Mouse (Mus musculus): ENCODE data around the gene Zfp385c. TPM values are rescaled to one million over a fixed set of nuclear protein-coding genes. Genes with fewer than 3 reads are reported as not detected.

Gene Zfp385c
- total RNA-seq, 2 experiments from 2014 or later, result 0.12 to 0.44 TPM

- no peak for DNase-seq
These were observed 26.2 kb upstream of the Zfp385c start for GRCm38 (mm10) chr11:100718462-100718861.

GRCm38 (mm10) chr11:100716649-100717048 is 24.4 kb upstream of the Zfp385c start:
- DNase-seq, result no peak

- no peak for DNase-seq
These were observed 22.7 kb upstream of the Zfp385c start for GRCm38 (mm10) chr11:100714948-100715347.

- peak; percentile 84 to 92 for DNase-seq
These were observed 22.3 kb upstream of the Zfp385c start for GRCm38 (mm10) chr11:100714534-100714915.

- DNase-seq, result peak; percentile 87 to 91
These were observed 21.7 kb upstream of the Zfp385c start, which contains the start of gene Hspb9 for GRCm38 (mm10) chr11:100713735-100714533. Hspb9 (plus strand) TSS chr11:100713850.

- DNase-seq, result no peak
These were observed 20.9 kb upstream of the Zfp385c start for GRCm38 (mm10) chr11:100713174-100713573.

- DNase-seq, result peak; percentile 89 to 90
These were observed 19.7 kb upstream of the Zfp385c start, which contains the start of gene Kat2a for GRCm38 (mm10) chr11:100711783-100712615. Kat2a (minus strand) TSS chr11:100712465.

- DNase-seq, result no peak
These were observed 18.7 kb upstream of the Zfp385c start for GRCm38 (mm10) chr11:100710977-100711376.

- DNase-seq, result no peak
These were observed 18.3 kb upstream of the Zfp385c start for GRCm38 (mm10) chr11:100710528-100710927.

GRCm38 (mm10) chr11:100709201-100709810 is 17.1 kb upstream of the Zfp385c start:
- DNase-seq, result no peak

- no peak for DNase-seq
These were observed 13.0 kb upstream of the Zfp385c start for GRCm38 (mm10) chr11:100705095-100705747.

GRCm38 (mm10) chr11:100703851-100704531 is 11.7 kb upstream of the Zfp385c start, which contains the start of gene Dhx58:
Dhx58 (minus strand) TSS chr11:100704271.
- DNase-seq, result peak; percentile 56 to 58

- DNase-seq, result no peak
These were observed 11.1 kb upstream of the Zfp385c start for GRCm38 (mm10) chr11:100703366-100703765.

- DNase-seq, result no peak
These were observed 10.7 kb upstream of the Zfp385c start for GRCm38 (mm10) chr11:100702906-100703305.

- peak; percentile 81 to 85 for DNase-seq
These were observed 10.0 kb upstream of the Zfp385c start for GRCm38 (mm10) chr11:100702081-100702851.

GRCm38 (mm10) chr11:100701301-100701700 is 9.0 kb upstream of the Zfp385c start:
- peak; percentile 75 to 83 for DNase-seq

GRCm38 (mm10) chr11:100700710-100701109 is 8.5 kb upstream of the Zfp385c start:
- DNase-seq, result no peak

- DNase-seq, result no peak
These were observed 5.7 kb upstream of the Zfp385c start for GRCm38 (mm10) chr11:100697921-100698320.

- DNase-seq, result peak; percentile 69 to 90
These were observed 2.7 kb upstream of the Zfp385c start for GRCm38 (mm10) chr11:100694926-100695325.

- DNase-seq, result no peak
These were observed 899 bp upstream of the Zfp385c start for GRCm38 (mm10) chr11:100693154-100693553.
